Mouse (Mus musculus) MEL-GATA-1-ER (cell line): Measurements from ENCODE around the gene Gm17026.
"Not testable (repeated sequence)": the region's sequence is repeated elsewhere in the genome, so short reads cannot be mapped to it uniquely, and the experiment has no call there.

Experiments used
- DNase-seq: peaks from one replicate; pipeline ENCODE4 v3.0.0-alpha.2; 2012; ENCODE audit warnings: low read depth; ENCODE audit errors: extremely low read depth

Gm17026 gene

DNA sequence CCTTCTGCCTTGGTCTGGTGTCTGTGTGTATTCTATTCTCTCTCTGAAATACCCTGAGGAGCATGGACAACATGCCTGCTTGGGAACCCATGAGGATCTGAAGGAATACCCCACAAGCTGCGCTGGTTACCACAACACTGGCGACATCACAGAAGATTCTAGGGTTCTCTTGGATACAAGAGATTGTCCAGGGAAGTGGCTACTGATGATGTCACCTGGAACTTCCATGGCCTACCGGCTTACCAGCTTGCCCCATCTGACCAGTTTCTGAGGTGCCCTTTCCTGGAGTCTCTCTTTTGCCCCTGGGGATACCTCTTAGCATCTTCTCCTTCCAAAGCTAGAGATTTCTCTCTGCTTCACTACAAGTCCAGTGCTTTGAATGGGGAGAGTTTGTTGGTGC lies at the start of gene Gm17026:
Gene Gm17026, minus strand, starts transcription at position 101 of the 400 bp plus-strand sequence.
- not testable (repeated sequence) for DNase-seq

DNA sequence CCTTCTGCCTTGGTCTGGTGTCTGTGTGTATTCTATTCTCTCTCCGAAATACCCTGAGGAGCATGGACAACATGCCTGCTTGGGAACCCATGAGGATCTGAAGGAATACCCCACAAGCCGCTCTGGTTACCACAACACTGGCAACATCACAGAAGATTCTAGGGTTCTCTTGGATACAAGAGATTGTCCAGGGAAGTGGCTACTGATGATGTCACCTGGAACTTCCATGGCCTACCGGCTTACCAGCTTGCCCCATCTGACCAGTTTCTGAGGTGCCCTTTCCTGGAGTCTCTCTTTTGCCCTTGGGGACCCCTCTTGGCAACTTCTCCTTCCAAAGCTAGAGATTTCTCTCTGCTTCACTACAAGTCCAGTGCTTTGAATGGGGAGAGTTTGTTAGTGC lies 37.4 kb upstream of the Gm17026 start, which contains the start of gene Gm9611:
Gene Gm9611, minus strand, starts transcription at position 101 of the 400 bp plus-strand sequence.
- not testable (repeated sequence) for DNase-seq

DNA sequence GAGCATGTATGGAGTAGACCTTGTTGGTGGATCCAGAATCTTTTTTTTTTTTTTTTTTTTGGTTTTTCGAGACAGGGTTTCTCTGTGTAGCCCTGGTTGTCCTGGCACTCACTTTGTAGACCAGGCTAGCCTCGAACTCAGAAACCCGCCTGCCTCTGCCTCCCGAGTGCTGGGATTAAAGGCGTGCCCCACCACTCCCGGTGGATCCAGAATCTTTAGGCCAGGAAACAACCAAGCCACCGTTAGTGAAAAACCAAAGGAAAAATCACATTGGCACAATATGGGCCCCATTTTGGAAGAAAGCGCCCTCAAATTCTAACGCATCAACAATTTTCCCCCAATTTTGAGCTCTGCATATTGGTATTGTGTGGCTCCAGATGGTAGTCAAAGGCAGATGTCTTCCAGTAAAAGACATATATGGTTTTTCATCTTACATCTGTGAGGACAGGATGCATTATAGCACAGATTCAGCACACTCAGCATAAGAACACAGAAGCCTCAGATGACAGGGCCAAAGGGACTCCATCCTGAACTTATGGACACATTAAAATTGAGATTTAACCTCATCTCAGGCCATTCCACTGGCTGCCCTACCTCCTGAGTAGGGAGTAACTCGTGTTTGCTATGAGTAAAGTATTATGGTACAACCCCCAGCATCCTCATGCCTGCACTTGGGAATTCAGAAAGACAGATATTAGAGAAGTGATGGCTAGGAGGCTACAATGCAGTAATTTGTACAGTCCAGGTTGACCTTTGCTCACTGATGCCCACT lies 42.9 kb downstream of the Gm17026 start:
- DNase-seq, result not testable (repeated sequence)
